Mouse (Mus musculus): ENCODE data around the gene Ppef2. TPM values are rescaled to one million over a fixed set of nuclear protein-coding genes. Genes with fewer than 3 reads are reported as not detected.

The Ppef2 gene
- polyA plus RNA-seq, 1 experiment from 2014 or later: 0.68 TPM

- ATAC-seq (ENCODE audit: insufficient read depth, low FRiP score, low read depth): no peak
- Histone ChIP-seq H3K36me3 (no peaks in the 10 kb centered on the region), H3K4me3 (replicated peaks) (no peak overlapping the region), H3K27ac (no peak overlapping the region), H3K27me3 (replicated peaks) (no peaks in the 10 kb centered on the region), H3K4me1 (0 out of 2 replicates have a peak, but pooled peaks cover 5% of the 10 kb centered on the region), H3K9me3 (no peaks in the 10 kb centered on the region), H3K4me2 (no peak overlapping the region), H3K9ac (no peak overlapping the region)
- WGBS: 89% methylated on average over 4 of the region's 4 CpGs
Measured at GRCm38 (mm10) chr5:92233366-92233765, 22.7 kb downstream of the Ppef2 start.

GRCm38 (mm10) chr5:92231836-92232235, 24.2 kb downstream of the Ppef2 start:
- ATAC-seq (ENCODE audit: insufficient read depth, low FRiP score, low read depth): no peak
- H3K9me3 ChIP-seq: no peaks in the 10 kb centered on the region

GRCm38 (mm10) chr5:92230306-92230705, 25.8 kb downstream of the Ppef2 start:
- WGBS: 78% methylated on average over 11 of the region's 11 CpGs
- Histone ChIP-seq H3K4me1 (0 out of 2 replicates have a peak, but pooled peaks cover 5% of the 10 kb centered on the region), H3K36me3 (no peaks in the 10 kb centered on the region), H3K27ac (no peak overlapping the region), H3K4me2 (no peak overlapping the region), H3K27me3 (replicated peaks) (no peaks in the 10 kb centered on the region), H3K9ac (no peak overlapping the region), H3K4me3 (replicated peaks) (no peak overlapping the region), H3K9me3 (no peaks in the 10 kb centered on the region)
- ATAC-seq (ENCODE audit: insufficient read depth, low FRiP score, low read depth): no peak

More at GRCm38 (mm10) chr5:92231836-92232235, 24.2 kb downstream of the Ppef2 start:
- 76% methylated on average over 10 of the region's 10 CpGs for WGBS
- Histone ChIP-seq H3K27ac (no peak overlapping the region), H3K4me3 (replicated peaks) (no peak overlapping the region), H3K27me3 (replicated peaks) (no peaks in the 10 kb centered on the region), H3K36me3 (no peaks in the 10 kb centered on the region), H3K4me2 (no peak overlapping the region), H3K4me1 (0 out of 2 replicates have a peak, but pooled peaks cover 5% of the 10 kb centered on the region), H3K9ac (no peak overlapping the region)

GRCm38 (mm10) chr5:92229514-92229913, 26.6 kb downstream of the Ppef2 start:
- Histone ChIP-seq H3K4me3 (replicated peaks) (no peak overlapping the region), H3K27me3 (replicated peaks) (no peaks in the 10 kb centered on the region), H3K36me3 (no peaks in the 10 kb centered on the region), H3K4me2 (no peak overlapping the region), H3K27ac (no peak overlapping the region), H3K9me3 (no peaks in the 10 kb centered on the region), H3K9ac (no peak overlapping the region), H3K4me1 (no peaks in the 10 kb centered on the region)
- 91% methylated on average over 3 of the region's 3 CpGs for WGBS
- no peak for ATAC-seq (ENCODE audit: insufficient read depth, low FRiP score, low read depth)

- H3K4me2 ChIP-seq: no peak overlapping the region
- H3K9me3 ChIP-seq: no peaks in the 10 kb centered on the region
- H3K27ac ChIP-seq: no peak overlapping the region
- no peak overlapping the region for H3K9ac ChIP-seq
- no peaks in the 10 kb centered on the region for H3K36me3 ChIP-seq
- 46% methylated on average over 10 of the region's 10 CpGs for whole genome bisulfite sequencing
- no peaks in the 10 kb centered on the region for H3K4me1 ChIP-seq
- H3K27me3 ChIP-seq (replicated peaks): no peaks in the 10 kb centered on the region
- ATAC-seq (ENCODE audit: insufficient read depth, low FRiP score, low read depth): no peak
- no peak overlapping the region for H3K4me3 ChIP-seq (replicated peaks)
Measured at GRCm38 (mm10) chr5:92228776-92229175, 27.3 kb downstream of the Ppef2 start.

- Histone ChIP-seq H3K9ac (no peak overlapping the region), H3K27ac (no peak overlapping the region), H3K9me3 (no peaks in the 10 kb centered on the region), H3K36me3 (no peaks in the 10 kb centered on the region), H3K4me1 (no peaks in the 10 kb centered on the region), H3K4me3 (replicated peaks) (no peak overlapping the region), H3K27me3 (replicated peaks) (no peaks in the 10 kb centered on the region), H3K4me2 (no peak overlapping the region)
- no peak for ATAC-seq (ENCODE audit: insufficient read depth, low FRiP score, low read depth)
- 73% methylated on average over 7 of the region's 7 CpGs for WGBS
Measured at GRCm38 (mm10) chr5:92227782-92228181, 28.3 kb downstream of the Ppef2 start.

GRCm38 (mm10) chr5:92220287-92220902, 35.7 kb downstream of the Ppef2 start:
- Histone ChIP-seq H3K27ac (no peak overlapping the region), H3K4me2 (no peak overlapping the region), H3K27me3 (replicated peaks) (no peaks in the 10 kb centered on the region), H3K4me1 (no peaks in the 10 kb centered on the region), H3K9ac (no peak overlapping the region), H3K9me3 (no peaks in the 10 kb centered on the region), H3K36me3 (no peaks in the 10 kb centered on the region), H3K4me3 (replicated peaks) (no peak overlapping the region)
- WGBS: 86% methylated on average over 8 of the region's 8 CpGs
- ATAC-seq (ENCODE audit: insufficient read depth, low FRiP score, low read depth): no peak

GRCm38 (mm10) chr5:92219826-92220225, 36.3 kb downstream of the Ppef2 start:
- no peak overlapping the region for H3K4me3 ChIP-seq (replicated peaks)
- H3K27ac ChIP-seq: no peak overlapping the region
- no peaks in the 10 kb centered on the region for H3K4me1 ChIP-seq
- no peak overlapping the region for H3K4me2 ChIP-seq
- no peak for ATAC-seq (ENCODE audit: insufficient read depth, low FRiP score, low read depth)
- no peaks in the 10 kb centered on the region for H3K36me3 ChIP-seq
- H3K9me3 ChIP-seq: no peaks in the 10 kb centered on the region
- WGBS: 63% methylated on average over 6 of the region's 6 CpGs
- no peaks in the 10 kb centered on the region for H3K27me3 ChIP-seq (replicated peaks)
- H3K9ac ChIP-seq: no peak overlapping the region

GRCm38 (mm10) chr5:92218915-92219793, 36.9 kb downstream of the Ppef2 start:
- no peaks in the 10 kb centered on the region for H3K36me3 ChIP-seq
- no peak overlapping the region for H3K27ac ChIP-seq
- no peaks in the 10 kb centered on the region for H3K4me1 ChIP-seq
- no peak overlapping the region for H3K4me3 ChIP-seq (replicated peaks)
- H3K4me2 ChIP-seq: no peak overlapping the region
- no peaks in the 10 kb centered on the region for H3K27me3 ChIP-seq (replicated peaks)
- H3K9ac ChIP-seq: no peak overlapping the region
- ATAC-seq (ENCODE audit: insufficient read depth, low FRiP score, low read depth): no peak
- 57% methylated on average over 17 of the region's 17 CpGs for WGBS
- no peaks in the 10 kb centered on the region for H3K9me3 ChIP-seq

- WGBS: 84% methylated on average over 4 of the region's 4 CpGs
- Histone ChIP-seq H3K9me3 (no peaks in the 10 kb centered on the region), H3K4me2 (no peak within 1 kb of the TSS), H3K36me3 (no peaks in the 10 kb centered on the region), H3K9ac (no peak within 1 kb of the TSS), H3K4me3 (replicated peaks) (no peak within 1 kb of the TSS), H3K27me3 (replicated peaks) (no peaks in the 10 kb centered on the region), H3K27ac (no peak within 1 kb of the TSS), H3K4me1 (no peaks in the 10 kb centered on the region)
- no peak for ATAC-seq (ENCODE audit: insufficient read depth, low FRiP score, low read depth)
Measured at GRCm38 (mm10) chr5:92215308-92215707, 40.8 kb downstream of the Ppef2 start, which contains the start of gene U90926. Gene U90926 (minus strand): TSS chr5:92215408.

- H3K4me2 ChIP-seq: no peak overlapping the region
- H3K9ac ChIP-seq: no peak overlapping the region
- H3K27me3 ChIP-seq (replicated peaks): no peaks in the 10 kb centered on the region
- H3K4me1 ChIP-seq: no peaks in the 10 kb centered on the region
- H3K9me3 ChIP-seq: no peaks in the 10 kb centered on the region
- H3K4me3 ChIP-seq (replicated peaks): no peak overlapping the region
- H3K27ac ChIP-seq: no peak overlapping the region
- ATAC-seq (ENCODE audit: insufficient read depth, low FRiP score, low read depth): no peak
- WGBS: 90% methylated on average over 4 of the region's 4 CpGs
- H3K36me3 ChIP-seq: no peaks in the 10 kb centered on the region
Measured at GRCm38 (mm10) chr5:92212231-92212630, 43.8 kb downstream of the Ppef2 start.

GRCm38 (mm10) chr5:92210205-92210604, 45.9 kb downstream of the Ppef2 start:
- no peaks in the 10 kb centered on the region; the same call in 1 of the 2 replicates for H3K4me1 ChIP-seq
- H3K27me3 ChIP-seq (replicated peaks): no peaks in the 10 kb centered on the region
- no peaks in the 10 kb centered on the region for H3K36me3 ChIP-seq
- H3K4me2 ChIP-seq: no peak overlapping the region
- no peak overlapping the region for H3K27ac ChIP-seq
- no peaks in the 10 kb centered on the region for H3K9me3 ChIP-seq
- H3K9ac ChIP-seq: no peak overlapping the region
- no peak for ATAC-seq (ENCODE audit: insufficient read depth, low FRiP score, low read depth)
- H3K4me3 ChIP-seq (replicated peaks): no peak overlapping the region
- 69% methylated on average over 8 of the region's 8 CpGs for WGBS
